Mouse (Mus musculus): ENCODE data around the gene Il24.

Gene Il24

DNA sequence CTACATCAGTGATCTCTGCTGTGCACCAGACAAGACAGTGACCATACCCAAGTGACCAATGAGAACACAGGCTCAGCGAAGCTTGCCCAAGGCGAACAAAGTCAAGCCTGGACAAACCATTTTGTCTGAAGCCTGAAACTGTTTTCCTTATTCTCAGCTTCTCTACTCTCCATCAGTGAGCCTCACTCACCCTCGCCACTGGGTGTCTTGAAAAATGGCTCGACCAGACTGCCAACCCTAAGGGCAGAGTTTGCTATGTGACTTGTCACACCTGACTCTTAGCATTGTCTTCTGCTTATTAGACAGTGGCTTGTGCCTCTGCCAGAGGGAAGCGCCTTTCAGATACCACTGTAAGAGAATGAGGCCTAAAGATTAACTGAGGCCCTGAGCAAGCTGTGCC is 22.5 kb downstream of the Il24 start:
- in situ Hi-C loops (cut with MboI; ENCODE audit: low pct_unique_long_range_greater_than_20kb in 1 of 2, low sequenced_read_pairs in 2 of 2, unreplicated experiment in 1 of 2), result no loop called here

DNA sequence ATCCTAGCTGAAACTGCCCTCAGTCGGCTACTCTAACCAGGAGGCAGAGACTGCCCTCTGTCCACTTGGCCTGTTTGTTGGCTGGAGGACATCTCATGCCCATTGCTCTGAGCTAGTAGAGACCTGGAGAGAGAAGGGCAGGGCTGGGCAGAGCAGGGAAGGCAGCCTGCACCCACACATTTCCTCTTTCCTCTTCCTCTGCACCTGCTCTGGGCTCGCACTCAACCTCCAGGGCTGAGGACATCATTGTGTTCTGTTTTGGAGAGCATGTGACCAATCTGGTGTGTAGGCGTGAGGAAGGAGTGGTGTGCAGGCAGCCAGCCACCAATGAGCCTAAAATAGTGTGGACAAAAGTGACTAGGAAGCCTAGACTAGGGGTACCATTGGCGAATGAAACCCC is 23.0 kb downstream of the Il24 start:
- in situ Hi-C loops (cut with MboI; ENCODE audit: low pct_unique_long_range_greater_than_20kb in 1 of 2, low sequenced_read_pairs in 2 of 2, unreplicated experiment in 1 of 2), result no loop called here

DNA sequence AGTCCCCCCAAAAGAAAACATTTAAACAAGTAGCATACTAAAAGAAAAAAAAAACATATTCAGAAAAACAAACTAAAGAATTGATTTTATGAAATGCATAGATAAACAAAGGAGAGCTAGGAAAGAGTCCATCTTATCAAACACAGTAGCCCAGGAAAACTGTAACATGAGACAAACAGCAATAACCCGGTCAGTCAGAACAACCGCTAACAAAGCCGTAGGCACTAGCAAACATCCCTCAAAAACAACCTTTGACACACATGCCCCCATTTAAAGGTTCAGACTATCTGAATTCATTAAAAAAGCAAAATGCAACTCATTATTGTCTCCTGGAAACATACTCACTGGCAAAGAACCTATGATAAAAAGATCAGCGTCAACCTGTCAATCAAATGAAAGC is 29.8 kb downstream of the Il24 start:
- in situ Hi-C loops (cut with MboI; ENCODE audit: low pct_unique_long_range_greater_than_20kb in 1 of 2, low sequenced_read_pairs in 2 of 2, unreplicated experiment in 1 of 2), result no loop called here

DNA sequence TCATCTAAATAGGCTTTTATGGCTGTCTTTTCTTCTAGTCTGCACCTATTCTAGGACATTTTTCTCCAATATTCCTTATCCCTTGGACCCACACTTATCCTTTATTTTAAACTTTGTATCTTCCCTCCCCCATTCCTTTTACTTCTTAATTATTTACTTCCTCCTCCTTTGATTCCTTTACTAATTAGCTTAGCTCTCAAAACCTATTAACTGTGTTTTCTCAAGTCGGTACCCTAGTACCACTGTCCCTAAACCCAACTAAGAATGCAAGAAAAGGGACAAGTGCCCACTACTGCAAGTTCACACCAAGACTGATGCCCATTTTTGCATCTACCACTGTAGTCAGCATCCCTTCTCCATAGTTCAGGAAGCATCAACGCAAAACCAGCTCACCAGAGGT is 31.5 kb downstream of the Il24 start:
- in situ Hi-C loops (cut with MboI; ENCODE audit: low pct_unique_long_range_greater_than_20kb in 1 of 2, low sequenced_read_pairs in 2 of 2, unreplicated experiment in 1 of 2), result no loop called here

DNA sequence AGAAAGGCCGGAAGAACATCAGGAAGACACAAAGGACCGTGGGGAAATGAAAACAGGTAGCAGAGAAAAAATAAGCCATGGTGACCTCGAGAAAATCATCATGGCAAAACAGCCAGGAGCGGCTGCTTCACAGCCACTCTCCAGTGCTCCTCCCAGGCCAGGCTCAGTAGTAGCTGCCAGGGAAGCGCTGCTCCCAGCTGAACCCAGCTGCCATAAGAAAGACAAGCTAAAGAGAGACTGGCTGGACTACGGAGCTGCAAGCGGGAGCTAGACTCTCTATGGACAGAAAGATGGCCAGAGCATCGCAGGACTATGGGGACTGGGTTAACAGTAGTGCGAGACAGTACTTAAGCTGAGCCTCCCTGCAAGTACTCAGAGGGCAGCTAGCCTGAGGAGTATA is 32.4 kb downstream of the Il24 start:
- in situ Hi-C loops (cut with MboI; ENCODE audit: low pct_unique_long_range_greater_than_20kb in 1 of 2, low sequenced_read_pairs in 2 of 2, unreplicated experiment in 1 of 2), result no loop called here

DNA sequence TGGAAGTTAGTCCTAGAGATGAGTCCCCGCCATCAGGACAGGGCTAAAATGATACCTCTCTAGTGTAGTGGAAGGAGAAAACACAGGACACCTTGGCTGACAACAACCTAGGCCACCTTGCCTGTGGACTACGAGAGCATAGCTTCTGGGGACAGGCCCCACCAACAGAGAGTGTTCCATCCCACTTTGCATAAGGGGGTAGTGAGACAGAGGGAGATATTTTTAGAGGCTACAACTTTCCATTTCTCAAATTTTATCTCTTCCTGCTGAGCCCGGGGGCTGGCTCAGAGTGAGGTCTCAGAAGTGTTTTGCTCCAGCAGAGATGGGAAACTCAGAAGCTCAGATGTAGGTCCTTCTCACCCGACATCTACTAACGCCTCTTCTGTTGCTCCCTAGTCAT is 36.8 kb downstream of the Il24 start:
- in situ Hi-C loops (cut with MboI; ENCODE audit: low pct_unique_long_range_greater_than_20kb in 1 of 2, low sequenced_read_pairs in 2 of 2, unreplicated experiment in 1 of 2), result no loop called here

DNA sequence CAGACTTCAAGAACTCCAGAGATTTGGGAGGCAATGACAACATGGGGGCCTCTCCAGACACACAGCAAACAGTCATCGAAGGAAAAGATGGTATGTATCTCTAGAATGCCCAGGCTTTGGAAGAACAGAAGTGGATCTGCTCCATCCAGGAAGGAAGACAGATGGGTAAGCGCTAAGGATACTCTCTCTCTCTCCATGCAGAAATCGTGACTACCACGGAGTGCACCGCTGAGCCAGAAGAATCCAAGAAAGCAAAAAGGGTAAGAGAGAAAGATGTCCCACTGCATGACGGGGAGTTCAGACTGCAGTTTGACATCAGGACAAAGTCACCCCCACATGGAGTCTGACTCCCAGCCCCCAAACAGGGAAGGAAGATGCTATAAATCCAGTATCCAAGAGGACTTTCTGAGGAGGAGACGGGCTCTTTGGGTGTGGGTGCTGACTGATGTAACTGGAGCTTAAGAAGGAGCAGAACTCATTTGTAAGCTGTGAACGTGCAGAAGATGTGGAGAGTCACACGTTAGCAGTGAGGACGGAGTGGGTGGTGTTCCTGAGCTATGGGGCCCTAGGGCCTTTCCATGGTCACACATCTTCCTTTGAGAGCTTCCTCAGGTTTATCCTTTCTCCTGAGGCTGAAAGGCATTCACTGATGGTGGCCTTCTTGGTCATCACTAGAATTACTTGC is 37.6 kb downstream of the Il24 start:
- in situ Hi-C loops (cut with MboI; ENCODE audit: low pct_unique_long_range_greater_than_20kb in 1 of 2, low sequenced_read_pairs in 2 of 2, unreplicated experiment in 1 of 2), result no loop called here

DNA sequence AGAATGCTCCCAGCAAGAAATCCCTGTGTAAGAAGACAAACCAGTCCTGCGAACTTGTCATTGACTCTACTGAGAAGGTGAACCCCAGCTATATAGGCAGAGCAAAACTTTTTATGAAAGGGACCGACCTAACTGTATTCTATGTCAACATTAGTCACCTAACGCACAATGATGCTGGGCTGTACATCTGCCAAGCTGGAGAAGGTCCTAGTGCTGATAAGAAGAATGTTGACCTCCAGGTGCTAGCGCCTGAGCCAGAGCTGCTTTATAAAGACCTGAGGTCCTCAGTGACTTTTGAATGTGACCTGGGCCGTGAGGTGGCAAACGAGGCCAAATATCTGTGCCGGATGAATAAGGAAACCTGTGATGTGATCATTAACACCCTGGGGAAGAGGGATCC is 42.7 kb downstream of the Il24 start:
- in situ Hi-C loops (cut with MboI; ENCODE audit: low pct_unique_long_range_greater_than_20kb in 1 of 2, low sequenced_read_pairs in 2 of 2, unreplicated experiment in 1 of 2), result no loop called here

DNA sequence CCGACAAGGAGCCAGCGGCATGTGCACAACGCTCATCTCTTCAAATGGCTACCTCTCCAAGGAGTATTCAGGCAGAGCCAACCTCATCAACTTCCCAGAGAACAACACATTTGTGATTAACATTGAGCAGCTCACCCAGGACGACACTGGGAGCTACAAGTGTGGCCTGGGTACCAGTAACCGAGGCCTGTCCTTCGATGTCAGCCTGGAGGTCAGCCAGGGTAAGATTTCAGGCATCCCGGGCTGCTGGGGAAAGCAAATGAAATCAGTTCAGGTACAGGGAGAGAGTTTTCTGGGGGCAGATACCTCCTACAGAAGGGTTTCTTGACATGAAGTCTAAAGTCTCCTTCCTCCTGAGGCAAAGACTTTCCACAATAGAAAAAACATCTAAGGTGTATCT is 45.6 kb downstream of the Il24 start:
- in situ Hi-C loops (cut with MboI; ENCODE audit: low pct_unique_long_range_greater_than_20kb in 1 of 2, low sequenced_read_pairs in 2 of 2, unreplicated experiment in 1 of 2), result no loop called here

DNA sequence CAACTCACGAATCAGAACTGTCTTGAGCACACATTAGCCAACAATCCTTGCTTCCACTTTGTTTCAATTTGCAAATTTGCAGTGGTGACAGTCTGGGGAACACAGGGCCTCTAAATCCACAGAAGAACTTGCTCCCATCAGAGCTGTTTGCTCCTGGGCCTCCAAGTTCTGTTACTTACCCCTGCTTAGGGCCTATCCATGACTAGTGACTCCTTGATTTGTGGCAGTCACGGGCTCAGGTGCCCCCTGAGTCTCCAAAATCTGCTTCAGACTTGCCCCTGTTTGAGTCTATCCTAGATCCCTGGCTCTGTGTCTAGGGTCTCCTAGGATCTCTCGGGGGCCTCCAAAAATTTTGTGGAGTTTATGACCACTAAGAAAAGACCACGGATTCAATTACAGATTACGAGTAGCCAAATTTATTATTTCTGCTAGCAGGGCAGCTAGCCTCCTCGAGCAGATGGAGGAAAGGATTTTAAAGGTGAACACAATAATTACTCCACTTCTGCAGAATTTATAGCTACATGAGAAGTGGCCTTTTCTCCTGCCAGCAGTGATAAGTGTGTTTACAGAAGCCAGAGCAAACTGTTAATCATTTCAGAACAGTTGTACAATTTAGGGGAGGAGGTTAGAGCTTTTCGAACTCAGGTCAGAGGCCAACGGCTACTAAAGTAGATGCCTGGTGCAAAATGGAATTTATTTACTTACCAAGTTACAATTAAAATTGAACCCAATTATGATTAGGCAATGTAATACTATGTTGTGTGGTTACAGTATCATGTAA is 46.5 kb downstream of the Il24 start:
- in situ Hi-C loops (cut with MboI; ENCODE audit: low pct_unique_long_range_greater_than_20kb in 1 of 2, low sequenced_read_pairs in 2 of 2, unreplicated experiment in 1 of 2), result no loop called here

DNA sequence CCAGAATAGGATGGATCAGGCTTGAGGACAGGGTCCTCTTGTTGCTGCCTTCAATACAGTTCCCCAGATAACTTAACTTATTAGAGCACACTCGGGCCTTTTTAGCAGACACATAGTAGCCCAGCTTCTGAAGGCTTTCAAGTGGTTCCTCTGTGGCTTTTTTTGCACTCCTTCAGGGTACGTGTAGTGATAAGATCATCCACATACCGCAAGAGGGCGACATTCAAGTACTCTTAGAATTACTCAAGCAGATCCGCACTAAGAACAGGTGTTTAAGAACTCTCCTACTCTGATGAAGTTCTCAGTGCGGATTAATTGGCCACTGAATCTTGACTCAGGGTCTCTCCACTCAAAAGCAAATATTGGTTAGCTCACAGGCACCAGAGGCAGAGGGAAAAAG is 49.0 kb downstream of the Il24 start:
- in situ Hi-C loops (cut with MboI; ENCODE audit: low pct_unique_long_range_greater_than_20kb in 1 of 2, low sequenced_read_pairs in 2 of 2, unreplicated experiment in 1 of 2), result no loop called here

DNA sequence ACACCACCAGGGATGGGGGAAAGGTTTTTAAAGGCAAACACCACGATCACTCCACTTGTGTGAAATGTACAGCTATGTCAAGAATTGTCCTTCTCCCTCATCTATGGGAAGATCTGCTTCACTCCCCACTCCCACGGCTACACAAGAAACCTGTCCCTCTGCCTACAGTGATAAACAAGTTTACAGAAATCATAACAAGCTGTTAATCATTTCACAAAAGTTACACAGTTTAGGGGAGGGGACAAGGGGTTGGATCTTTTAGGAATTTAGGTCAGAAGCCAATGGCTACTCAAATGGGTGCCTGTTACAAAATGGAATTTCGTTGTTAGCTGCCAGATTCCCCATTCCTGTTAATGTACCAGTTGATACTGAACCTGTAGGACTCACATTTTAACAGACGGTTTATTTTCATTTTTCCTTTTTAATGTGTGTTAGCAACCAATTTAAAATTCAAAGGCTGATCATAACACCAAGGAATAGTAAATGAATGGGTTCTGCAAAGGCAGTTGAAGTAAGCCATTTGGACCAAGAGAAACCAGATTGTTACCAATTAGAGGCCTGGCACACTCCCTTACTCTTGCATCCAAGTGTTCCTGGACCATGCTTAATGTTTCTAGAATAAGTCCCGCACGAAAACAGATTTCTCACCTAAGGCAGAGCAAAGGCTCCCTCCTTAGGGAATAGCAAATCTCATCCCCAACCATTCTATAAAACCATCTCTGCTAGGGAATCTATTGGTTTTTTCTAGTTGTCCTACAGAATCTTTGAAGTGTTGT is 51.9 kb downstream of the Il24 start:
- in situ Hi-C loops (cut with MboI; ENCODE audit: low pct_unique_long_range_greater_than_20kb in 1 of 2, low sequenced_read_pairs in 2 of 2, unreplicated experiment in 1 of 2), result no loop called here

DNA sequence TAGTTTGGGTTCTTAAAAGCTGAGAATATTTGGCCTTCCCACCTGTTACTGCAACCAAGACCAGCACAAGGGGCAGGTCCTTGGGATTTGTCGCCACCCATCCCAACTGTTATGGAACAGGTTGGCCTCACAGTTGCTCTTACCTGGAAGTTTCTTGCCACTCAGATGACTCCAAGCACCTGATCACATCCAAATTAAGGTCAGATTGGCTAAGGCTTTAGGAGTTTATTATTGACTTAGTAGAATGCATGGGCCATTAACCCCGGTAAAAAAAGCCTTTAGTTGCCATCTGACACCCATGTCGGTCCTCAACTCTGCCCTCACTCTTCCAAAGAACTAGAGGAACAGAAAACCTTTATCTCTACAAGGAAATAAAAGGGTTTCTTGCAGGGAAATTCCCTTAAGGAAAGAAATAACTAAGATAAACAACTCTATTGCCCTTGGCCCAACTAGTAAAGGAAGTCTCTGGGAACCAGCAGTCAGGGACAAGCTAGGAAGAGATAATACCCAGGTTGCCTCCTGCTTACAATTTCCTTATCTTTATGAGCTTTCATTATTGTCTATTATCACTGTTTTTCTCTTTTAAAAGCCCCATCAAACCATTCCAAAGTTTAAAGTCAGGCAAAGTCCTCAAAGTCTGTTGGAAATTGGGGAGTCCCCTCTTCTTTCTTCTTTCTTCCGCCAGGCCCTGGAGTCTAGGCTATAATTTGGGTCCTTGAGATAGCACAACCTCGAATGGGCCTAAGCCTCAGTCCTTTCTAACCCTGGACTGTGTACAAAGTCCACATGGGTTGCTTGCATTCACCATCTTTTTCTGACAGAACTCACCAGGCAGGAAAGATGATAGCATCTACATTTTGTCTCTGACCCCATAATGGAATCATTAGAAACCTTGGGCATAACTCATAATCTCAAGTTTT is 54.8 kb downstream of the Il24 start:
- in situ Hi-C loops (cut with MboI; ENCODE audit: low pct_unique_long_range_greater_than_20kb in 1 of 2, low sequenced_read_pairs in 2 of 2, unreplicated experiment in 1 of 2), result no loop called here
